ENCODE assay signal across 47 mouse cellular contexts in the genomic region with DNA sequence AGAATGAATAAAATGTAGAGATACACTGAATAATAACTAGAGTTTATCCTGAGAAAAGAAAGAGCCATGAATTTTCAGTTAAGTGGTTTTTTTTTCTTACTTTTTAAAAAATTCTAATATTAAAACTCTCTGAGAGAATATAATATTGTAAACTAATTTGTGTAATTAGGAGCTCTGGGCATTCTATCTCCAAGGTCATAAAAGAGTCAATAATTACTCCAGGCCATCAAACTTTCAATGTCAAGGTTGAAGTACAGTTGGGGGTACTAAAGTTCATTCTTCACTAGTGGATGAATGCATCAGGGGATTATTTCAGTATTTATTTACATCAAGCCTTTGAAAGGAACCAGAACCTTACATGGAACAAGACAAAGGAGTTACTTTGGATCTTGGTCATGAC. TPM values are rescaled to one million over a fixed set of nuclear protein-coding genes. Genes with fewer than 3 reads are reported as not detected.
"Had no signal": no experiment of that assay in that cellular context is flagged by ENCODE, and none has a peak within 500 bp of the region (broad histone marks: within the 10 kb centered on the region; RNA-seq: fewer than 3 reads in every experiment).

Gene Olfr872 (plus strand): TSS at position 301 of the 400 bp plus-strand sequence.

- H3K36me3 ChIP-seq: limb, embryonic 10.5 days; limb, embryonic 12.5 days; limb, embryonic 13.5 days; limb, embryonic 15.5 days; liver, embryonic 12.5 days; liver, embryonic 13.5 days; liver, embryonic 15.5 days; lung, embryonic 15.5 days; midbrain, embryonic 10.5 days; midbrain, embryonic 12.5 days; midbrain, embryonic 13.5 days; midbrain, embryonic 15.5 days had no signal

- H3K9me3 ChIP-seq: limb, embryonic 10.5 days; limb, embryonic 13.5 days; limb, embryonic 15.5 days; liver, embryonic 13.5 days; liver, embryonic 15.5 days; lung, embryonic 15.5 days; midbrain, embryonic 15.5 days had no signal

- H3K27me3 ChIP-seq: limb, embryonic 12.5 days; limb, embryonic 13.5 days; limb, embryonic 15.5 days; liver, embryonic 12.5 days; liver, embryonic 13.5 days; liver, embryonic 15.5 days; lung, embryonic 15.5 days; megakaryocyte, embryonic 14.5 days; midbrain, embryonic 12.5 days; midbrain, embryonic 13.5 days; midbrain, embryonic 15.5 days had no signal

- H3K4me1 ChIP-seq: limb, embryonic 10.5 days; limb, embryonic 12.5 days; limb, embryonic 13.5 days; limb, embryonic 15.5 days; liver, embryonic 12.5 days; liver, embryonic 13.5 days; liver, embryonic 15.5 days; lung, embryonic 15.5 days; megakaryocyte, embryonic 14.5 days; midbrain, embryonic 10.5 days; midbrain, embryonic 12.5 days; midbrain, embryonic 13.5 days; midbrain, embryonic 15.5 days had no signal

- H3K9ac ChIP-seq: limb, embryonic 12.5 days; limb, embryonic 13.5 days; limb, embryonic 15.5 days; liver, embryonic 12.5 days; liver, embryonic 13.5 days; liver, embryonic 14.5 days; liver, embryonic 15.5 days; liver, postnatal 0 days; lung, embryonic 14.5 days; lung, embryonic 15.5 days; midbrain, embryonic 12.5 days; midbrain, embryonic 13.5 days; midbrain, embryonic 15.5 days had no signal

- H3K27ac ChIP-seq: limb, embryonic 10.5 days; limb, embryonic 12.5 days; limb, embryonic 13.5 days; limb, embryonic 15.5 days; liver, embryonic 12.5 days; liver, embryonic 13.5 days; liver, embryonic 14.5 days; liver, embryonic 15.5 days; lung, embryonic 15.5 days; macrophage; midbrain, embryonic 10.5 days; midbrain, embryonic 12.5 days; midbrain, embryonic 13.5 days; midbrain, embryonic 15.5 days had no signal

- DNase-seq: left cerebral cortex, postnatal 4 days; liver; liver, embryonic 13.5 days; liver, postnatal 0 days; lung, adult 18-20 months; lung, adult 2 months; lung, embryonic 14.5 days; lung, postnatal 10 days; lung, postnatal 14 days; lung, postnatal 36 days; lung, postnatal 4 days; midbrain, embryonic 14.5 days had no signal

- H3K4me3 ChIP-seq: limb, embryonic 10.5 days; limb, embryonic 12.5 days; limb, embryonic 13.5 days; limb, embryonic 15.5 days; liver, embryonic 12.5 days; liver, embryonic 13.5 days; liver, embryonic 15.5 days; lung, embryonic 15.5 days; megakaryocyte, embryonic 14.5 days; midbrain, embryonic 10.5 days; midbrain, embryonic 12.5 days; midbrain, embryonic 13.5 days; midbrain, embryonic 15.5 days; myocyte had no signal

RNA-seq across cellular contexts. Expression of gene Olfr872, which starts in this region (rescaled TPM):
- total RNA-seq: left cerebral cortex, adult 8-10 months; left cerebral cortex, postnatal 10 days; left cerebral cortex, postnatal 14 days; left cerebral cortex, postnatal 25 days; left cerebral cortex, postnatal 36 days; left cerebral cortex, postnatal 4 days; liver, adult 2 months; megakaryocyte progenitor cell, adult 5-6 weeks; megakaryocyte, adult 5-6 weeks; megakaryocyte-erythroid progenitor cell, adult 5-6 weeks; midbrain, postnatal 0 days; monocyte, adult 5-6 weeks had no signal
- polyA plus RNA-seq: limb, embryonic 10.5 days; limb, embryonic 11.5 days; limb, embryonic 12.5 days; limb, embryonic 13.5 days; limb, embryonic 14.5 days; limb, embryonic 15.5 days; liver, adult 2 months; liver, embryonic 11.5 days; liver, embryonic 12.5 days; liver, embryonic 13.5 days; liver, embryonic 14.5 days; liver, embryonic 15.5 days; liver, embryonic 16.5 days; liver, postnatal 0 days; lung, adult 2 months; lung, embryonic 14.5 days; lung, embryonic 15.5 days; lung, embryonic 16.5 days; lung, postnatal 0 days; macrophage; midbrain, embryonic 10.5 days; midbrain, embryonic 11.5 days; midbrain, embryonic 12.5 days; midbrain, embryonic 13.5 days; midbrain, embryonic 14.5 days; midbrain, embryonic 15.5 days; midbrain, embryonic 16.5 days; midbrain, postnatal 0 days; myocyte; neural tube, embryonic 11.5 days had no signal
